ENCODE assay signal across 24 mouse cellular contexts in genomic region chr9:118012928-118013327, GRCm38 (mm10). TPM values are rescaled to one million over a fixed set of nuclear protein-coding genes. Genes with fewer than 3 reads are reported as not detected.
A peak's percentile ranks its signal among the peaks of the same experiment; 100 is the strongest.
DNase-seq lines count a peak whose midpoint lies in the region; ATAC-seq and TF ChIP-seq lines count a peak whose summit lies in the region.
"Had no signal": no experiment of that assay in that cellular context is flagged by ENCODE, and none has a peak within 500 bp of the region (broad histone marks: within the 10 kb centered on the region; RNA-seq: fewer than 3 reads in every experiment).

No protein-coding gene starts in this region.

- 91% methylated on average over 3 of the region's 3 CpGs for WGBS in intestine, embryonic 16.5 days

- H3K79me2 ChIP-seq in MEL (ENCODE audit: control insufficient read depth, insufficient read depth, low read length, poor library complexity), result no peaks in the 10 kb centered on the region

- intact Hi-C loops in heart, postnatal 36 days (cut with DNase I), result no loop called here

- no peak for TF ChIP-seq RAD21 in MEL (IDR thresholded peaks at IDR 0.05; ENCODE audit: low read depth, low read length)

- no peaks in the 10 kb centered on the region for H3K9me3 ChIP-seq in MEL (replicated peaks; ENCODE audit: insufficient read depth, low read length)
- H3K9me3 ChIP-seq in intestine, embryonic 16.5 days (ENCODE audit: control insufficient read depth, low read length), result no peaks in the 10 kb centered on the region
- H3K9me3 ChIP-seq: G1E had no signal

- peak overlapping the region in 1 of 2 experiments; percentile 19; a peak in 2 of 4 replicates for H3K4me3 ChIP-seq in MEL (ENCODE audit: control insufficient read depth in 1 of 2, insufficient read depth in 1 of 2, low read depth in 2 of 2, low read length in 2 of 2)
- H3K4me3 ChIP-seq in intestine, embryonic 16.5 days (ENCODE audit: low read length), result no peak overlapping the region

- DNase-seq in MEL (ENCODE audit: low read depth, low spot score) (peak; percentile 88), MEL-GATA-1-ER (ENCODE audit: extremely low read depth, low read depth) (peak; percentile 85)
- DNase-seq in gastrocnemius, postnatal 25 days, result no peak
- DNase-seq in frontal cortex, postnatal 25 days (ENCODE audit: low spot score in 2 of 2), result no peak
- DNase-seq in heart, postnatal 36 days, result no peak
- DNase-seq: adrenal gland, adult 2 months; adrenal gland, adult 8-10 months; adrenal gland, postnatal 10 days; adrenal gland, postnatal 14 days; adrenal gland, postnatal 25 days; adrenal gland, postnatal 36 days; B cell, adult 2 months; cerebellum, adult 11 months; cerebellum, adult 11-12 months; cerebellum, adult 18-20 months; cerebellum, adult 2 months had no signal

- no peak for TF ChIP-seq POLR2A in MEL (IDR thresholded peaks at IDR 0.05; ENCODE audit: control insufficient read depth in 1 of 2, insufficient read depth in 1 of 2, low read depth in 1 of 2, low read length in 2 of 2, poor library complexity in 1 of 2)

- H3K9ac ChIP-seq in MEL (ENCODE audit: control insufficient read depth, low read depth, low read length, poor library complexity, severe bottlenecking), result no peak overlapping the region; the same call in 1 of the 2 replicates
- no peak overlapping the region for H3K9ac ChIP-seq in intestine, embryonic 16.5 days (ENCODE audit: low read depth, low read length)

- TF ChIP-seq CTCF in MEL (IDR thresholded peaks at IDR 0.05 in 2 of 3, conservative IDR thresholded peaks at IDR 0.05 in 1 of 3; ENCODE audit: control insufficient read depth in 1 of 3, insufficient read depth in 1 of 3, low read depth in 2 of 3, low read length in 3 of 3, poor library complexity in 1 of 3, severe bottlenecking in 1 of 3), result no peak

- no peak overlapping the region for H3K4me2 ChIP-seq in intestine, embryonic 16.5 days (ENCODE audit: low read depth, low read length)

- H3K27ac ChIP-seq in MEL (ENCODE audit: control insufficient read depth, low read depth, low read length), result peak overlapping the region; percentile 58
- H3K27ac ChIP-seq in intestine, embryonic 16.5 days (ENCODE audit: low read length), result no peak overlapping the region

- ATAC-seq in megakaryocyte progenitor cell, adult 5-6 weeks (replicated peaks; ENCODE audit: poor library complexity), result peak; percentile 34; the same call in 1 of the 2 replicates
- peak; percentile 50; the same call in 1 of the 2 replicates for ATAC-seq in megakaryocyte-erythroid progenitor cell, adult 5-6 weeks (replicated peaks; ENCODE audit: low FRiP score, low TSS enrichment, poor library complexity, severe bottlenecking)
- ATAC-seq in intestine, embryonic 16.5 days, result no peak
- ATAC-seq: activated CD4-positive, CD25-positive, alpha-beta regulatory T cell, adult 4 months; CD4-positive, CD25-positive, alpha-beta regulatory T cell, adult 4 months; Patski had no signal

- peaks cover 6 to 9% of the 10 kb centered on the region in 2 experiments; a peak in 3 of 4 replicates for H3K4me1 ChIP-seq in MEL (ENCODE audit: control insufficient read depth in 1 of 2, insufficient read depth in 2 of 2, low read length in 2 of 2)
- no peaks in the 10 kb centered on the region for H3K4me1 ChIP-seq in intestine, embryonic 16.5 days (ENCODE audit: control insufficient read depth, insufficient read depth, low read length)

- TF ChIP-seq EP300 in MEL (IDR thresholded peaks at IDR 0.05; ENCODE audit: low read depth in 1 of 2, low read length in 2 of 2), result peak; percentile 88 to 95

- peaks cover 0 to 14% of the 10 kb centered on the region in 2 experiments; a peak in 2 of 4 replicates for H3K36me3 ChIP-seq in MEL (ENCODE audit: control insufficient read depth in 1 of 2, insufficient read depth in 2 of 2, low read length in 2 of 2)
- H3K36me3 ChIP-seq in intestine, embryonic 16.5 days (ENCODE audit: control insufficient read depth, insufficient read depth, low read length), result no peaks in the 10 kb centered on the region
- H3K36me3 ChIP-seq: G1E had no signal

- no peaks in the 10 kb centered on the region for H3K27me3 ChIP-seq in MEL (ENCODE audit: control insufficient read depth in 1 of 2, insufficient read depth in 2 of 2, low read length in 2 of 2)
- H3K27me3 ChIP-seq in intestine, embryonic 16.5 days (replicated peaks; ENCODE audit: control insufficient read depth, insufficient read depth, low read length), result no peaks in the 10 kb centered on the region
- H3K27me3 ChIP-seq: CH12.LX, Patski had no signal

TF ChIP-seq in MEL, 35 proteins besides CTCF, POLR2A, EP300 and RAD21:
- 0 out of 2 replicates have a peak, but pooled peaks have one; percentile 30 for TF ChIP-seq MXI1 (IDR thresholded peaks at IDR 0.05; ENCODE audit: low read depth, low read length)
- peak; percentile 70 for TF ChIP-seq MYC (IDR thresholded peaks at IDR 0.05; ENCODE audit: low read depth, low read length)
- peak; percentile 95 for TF ChIP-seq GATA1 (IDR thresholded peaks at IDR 0.05; ENCODE audit: low read depth, low read length)
- no peak for TF ChIP-seq CHD1 (IDR thresholded peaks at IDR 0.05; ENCODE audit: low read depth, low read length)
- TF ChIP-seq MAX (IDR thresholded peaks at IDR 0.05; ENCODE audit: low read length), result peak; percentile 50; the same call in 1 of the 2 replicates
- no peak for TF ChIP-seq MAFK (IDR thresholded peaks at IDR 0.05; ENCODE audit: borderline replicate concordance, low read depth, low read length)
- TF ChIP-seq ETS1 (IDR thresholded peaks at IDR 0.05; ENCODE audit: low read depth, low read length), result peak; percentile 85
- TF ChIP-seq POLR2AphosphoS2 (IDR thresholded peaks at IDR 0.05; ENCODE audit: low read length), result no peak
- TF ChIP-seq RCOR1 (IDR thresholded peaks at IDR 0.05; ENCODE audit: low read depth, low read length), result peak; percentile 67; the same call in 1 of the 2 replicates
- no peak for TF ChIP-seq ELF1 (IDR thresholded peaks at IDR 0.05; ENCODE audit: low read depth, low read length)
- TF ChIP-seq TCF12 (IDR thresholded peaks at IDR 0.05; ENCODE audit: low read depth, low read length), result peak; percentile 93
- TF ChIP-seq TAL1 (IDR thresholded peaks at IDR 0.05; ENCODE audit: low read length), result peak; percentile 91
- TF ChIP-seq ZNF384 (IDR thresholded peaks at IDR 0.05; ENCODE audit: low read depth, low read length), result peak; percentile 88

RNA-seq across cellular contexts. Expression of gene Azi2, which starts 27.4 kb away (rescaled TPM):
- total RNA-seq in MEL (2012; rRNA removed), result 58.0 and 60.7 TPM in 2 replicates
- polyA plus RNA-seq in MEL (2012; ENCODE audit: insufficient read depth in 1 of 2, insufficient read length in 2 of 2, low read depth in 1 of 2, low replicate concordance in 2 of 2, missing spikeins in 1 of 2), result 100 to 1,000 TPM in 1 of 2 experiments, 10 to 100 TPM in 1; 51.8 to 546 TPM
- 69.6 and 75.9 TPM in 2 replicates for total RNA-seq in megakaryocyte progenitor cell, adult 5-6 weeks (2015)
- 58.6 and 60.3 TPM in 2 replicates for total RNA-seq in megakaryocyte progenitor cell, adult 5-6 weeks (2017)
- total RNA-seq in megakaryocyte-erythroid progenitor cell, adult 5-6 weeks (2014; fragmentation: Nextera tagmentation), result 66.4 and 66.9 TPM in 2 replicates
- total RNA-seq in megakaryocyte-erythroid progenitor cell, adult 5-6 weeks (2017), result 59.5 and 87.3 TPM in 2 replicates
- polyA plus RNA-seq in intestine, embryonic 16.5 days (2015; fragmentation: Nextera tagmentation; extraction: Ambion mirVana), result 68.3 and 71.3 TPM in 2 replicates
- 10 to 100 TPM; 28.6 to 31.7 TPM for total RNA-seq in gastrocnemius, postnatal 25 days (2021)
- 10 to 100 TPM; 65.9 to 68.5 TPM for total RNA-seq in heart, postnatal 36 days (2021)

Comparison
In these comparisons a context has a peak if more than half of its experiments do, and no peak if none do; other contexts are left out.
1. DNase-seq: peak in MEL (single experiment) and MEL-GATA-1-ER (single experiment); none in gastrocnemius, postnatal 25 days (single experiment), frontal cortex, postnatal 25 days (0 of 2) and heart, postnatal 36 days (0 of 2).